Mouse (Mus musculus): ENCODE results near the gene Mtf1.

The Mtf1 gene

DNA sequence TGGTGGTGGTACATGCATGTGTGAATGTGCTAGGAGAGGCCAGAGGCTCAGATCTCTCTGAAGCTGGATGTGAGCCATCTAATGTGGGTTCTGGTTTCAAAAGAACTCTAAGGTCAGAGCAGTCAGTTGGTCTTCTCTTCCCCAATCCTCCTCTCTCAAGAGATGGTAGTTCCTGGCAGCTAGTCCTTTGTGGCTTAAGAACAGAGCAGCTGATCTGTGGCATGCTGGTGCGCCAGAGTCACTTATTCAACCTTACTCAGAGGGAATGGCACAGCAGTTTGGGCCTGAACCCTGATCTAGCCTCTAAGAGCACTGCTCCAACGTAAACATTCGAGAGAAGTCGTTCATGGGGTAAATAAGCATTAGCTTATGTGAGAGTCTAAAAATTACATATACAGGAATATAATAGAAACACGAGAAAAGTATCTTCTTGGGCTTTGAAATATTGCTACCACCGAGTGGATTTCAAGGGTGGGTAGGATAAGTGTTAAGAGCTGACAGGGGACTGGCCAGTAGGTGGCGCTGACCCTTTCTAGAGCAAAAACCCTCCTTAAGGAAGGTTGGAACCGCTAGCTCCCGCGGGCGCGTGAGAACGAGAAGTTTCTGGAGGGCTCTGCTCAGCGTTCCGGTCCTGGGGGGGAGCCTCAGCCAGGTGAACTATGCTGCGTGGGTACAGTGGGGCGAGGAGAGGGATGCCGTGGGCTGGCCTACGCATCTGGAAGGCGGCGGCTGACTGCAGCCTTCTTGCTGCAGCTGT is at the start of gene Mtf1:
TSS of gene Mtf1 (plus strand) at position 553 of the 757 bp plus-strand sequence.
- in situ Hi-C loops (cut with MboI; ENCODE audit: low pct_unique_long_range_greater_than_20kb in 1 of 2, low sequenced_read_pairs in 2 of 2, unreplicated experiment in 1 of 2), result loop anchor here in 1 of 2 experiments (5.0 kb wide), 1 partner anchor 56 kb away; no protein-coding TSS in a partner anchor

GRCm38 (mm10) chr4:124752281-124753199 is 49.4 kb upstream of the Mtf1 start:
- in situ Hi-C loops (cut with MboI; ENCODE audit: low pct_unique_long_range_greater_than_20kb in 1 of 2, low sequenced_read_pairs in 2 of 2, unreplicated experiment in 1 of 2), result no loop called here

GRCm38 (mm10) chr4:124755526-124755925 is 46.4 kb upstream of the Mtf1 start:
- in situ Hi-C loops (cut with MboI; ENCODE audit: low pct_unique_long_range_greater_than_20kb in 1 of 2, low sequenced_read_pairs in 2 of 2, unreplicated experiment in 1 of 2), result no loop called here

DNA sequence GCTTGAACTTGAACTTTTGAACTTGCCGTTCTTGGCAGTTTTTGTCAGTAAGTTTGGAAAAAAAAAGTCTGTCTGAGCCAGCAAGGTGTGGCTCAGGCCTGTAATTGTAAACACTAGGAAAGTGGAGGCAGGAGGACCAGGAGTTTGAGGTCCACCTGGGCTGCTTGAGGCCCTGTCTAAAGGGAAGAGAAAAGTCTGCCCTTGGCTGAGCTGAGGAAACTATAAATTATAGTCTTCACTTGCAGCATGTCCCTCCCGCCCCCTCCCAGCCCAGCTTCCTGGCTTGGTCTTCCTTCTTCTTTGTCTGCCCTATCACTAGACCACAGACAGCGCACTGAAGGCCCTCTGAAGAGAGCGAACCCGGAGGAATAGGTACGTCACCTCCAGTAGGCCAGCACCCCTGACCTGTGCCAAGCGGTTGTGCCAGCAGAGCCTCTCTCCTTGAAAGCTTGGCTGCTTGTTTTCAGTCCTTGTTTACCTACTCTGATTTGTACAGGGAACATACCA is 42.5 kb upstream of the Mtf1 start:
- in situ Hi-C loops (cut with MboI; ENCODE audit: low pct_unique_long_range_greater_than_20kb in 1 of 2, low sequenced_read_pairs in 2 of 2, unreplicated experiment in 1 of 2), result no loop called here

DNA sequence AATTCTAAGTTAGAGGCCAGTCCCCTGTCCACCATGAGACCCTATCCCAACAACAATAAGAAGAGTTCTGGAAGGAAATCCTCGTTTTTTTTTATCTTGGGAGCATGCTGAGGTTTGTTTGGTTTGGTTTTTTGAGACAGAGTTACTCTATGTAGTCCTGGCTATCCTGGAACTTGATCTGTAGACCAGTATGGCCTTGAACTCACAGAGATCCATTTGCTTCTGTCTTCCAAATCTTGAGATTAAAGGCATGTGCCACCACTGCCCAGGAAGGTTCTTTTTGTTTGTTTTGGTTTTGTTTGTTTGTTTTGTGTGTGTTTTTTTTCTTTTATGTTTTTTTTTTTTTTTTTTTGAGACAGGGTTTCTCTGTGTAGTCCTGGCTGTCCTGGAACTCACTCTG is 40.7 kb upstream of the Mtf1 start:
- in situ Hi-C loops (cut with MboI; ENCODE audit: low pct_unique_long_range_greater_than_20kb in 1 of 2, low sequenced_read_pairs in 2 of 2, unreplicated experiment in 1 of 2), result no loop called here

DNA sequence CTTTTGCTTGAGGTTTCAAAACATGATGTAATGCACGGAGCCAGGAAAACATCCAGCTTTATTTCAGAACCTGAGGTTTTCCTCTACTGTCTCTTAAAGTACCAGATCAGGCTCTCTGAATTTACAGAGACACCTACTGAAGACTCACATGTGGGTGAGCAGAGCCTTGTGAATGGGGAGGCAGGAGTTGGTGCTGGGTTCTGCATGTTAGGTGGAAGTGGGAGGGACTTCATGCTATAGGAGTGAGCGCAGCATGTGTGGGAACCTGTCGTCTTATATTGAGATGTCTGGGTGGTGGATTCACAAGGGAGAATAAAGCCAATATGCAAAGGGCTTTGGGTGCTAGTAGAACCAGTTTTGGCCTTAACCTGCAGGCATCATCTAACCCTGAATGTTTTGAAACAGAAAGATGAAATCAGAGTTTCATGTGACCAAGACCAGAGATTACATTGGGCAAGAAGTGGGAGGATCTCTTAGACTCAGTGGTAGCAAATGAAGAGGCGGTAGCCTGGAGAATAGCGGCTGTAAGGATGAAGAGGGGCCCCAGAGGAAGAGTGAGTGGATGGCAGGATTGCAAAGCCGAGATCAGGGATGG is 38.9 kb upstream of the Mtf1 start:
- in situ Hi-C loops (cut with MboI; ENCODE audit: low pct_unique_long_range_greater_than_20kb in 1 of 2, low sequenced_read_pairs in 2 of 2, unreplicated experiment in 1 of 2), result no loop called here

DNA sequence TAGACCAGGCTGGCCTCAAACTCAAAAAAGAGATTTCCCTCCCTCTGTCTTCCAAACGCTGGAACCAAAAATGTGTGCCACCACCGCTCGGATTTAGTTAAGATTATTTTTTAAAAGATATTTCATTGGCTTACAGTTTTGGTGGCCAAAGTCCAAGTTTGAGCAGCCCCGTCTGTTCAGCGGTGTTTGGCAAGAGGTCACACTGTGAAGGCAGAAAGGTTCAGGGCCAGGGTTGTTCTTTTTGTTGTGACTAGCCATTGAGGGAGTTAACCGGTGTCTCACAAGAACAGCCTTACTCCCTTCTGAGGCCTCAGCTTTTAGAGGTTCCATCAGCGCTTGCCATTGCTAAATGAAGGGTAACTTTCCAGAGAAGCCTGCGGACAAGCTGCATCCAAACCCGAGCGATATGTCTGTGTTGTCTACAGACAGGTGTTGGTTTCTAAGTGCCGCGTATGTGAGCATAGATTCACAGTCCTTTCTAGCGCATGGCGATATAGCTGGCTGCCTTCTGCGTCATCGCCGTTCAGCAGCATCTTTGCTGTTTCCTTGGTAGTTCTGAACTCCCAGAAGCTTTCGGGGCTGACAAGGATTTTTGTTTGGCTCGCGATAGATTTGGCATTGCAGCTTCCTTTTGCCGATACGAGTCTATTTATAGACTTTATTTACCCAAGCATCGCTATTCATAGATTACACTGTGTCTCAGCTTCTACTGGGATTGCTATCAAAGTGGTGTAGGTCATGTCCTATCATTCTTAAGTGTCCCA is 35.9 kb upstream of the Mtf1 start:
- in situ Hi-C loops (cut with MboI; ENCODE audit: low pct_unique_long_range_greater_than_20kb in 1 of 2, low sequenced_read_pairs in 2 of 2, unreplicated experiment in 1 of 2), result no loop called here

DNA sequence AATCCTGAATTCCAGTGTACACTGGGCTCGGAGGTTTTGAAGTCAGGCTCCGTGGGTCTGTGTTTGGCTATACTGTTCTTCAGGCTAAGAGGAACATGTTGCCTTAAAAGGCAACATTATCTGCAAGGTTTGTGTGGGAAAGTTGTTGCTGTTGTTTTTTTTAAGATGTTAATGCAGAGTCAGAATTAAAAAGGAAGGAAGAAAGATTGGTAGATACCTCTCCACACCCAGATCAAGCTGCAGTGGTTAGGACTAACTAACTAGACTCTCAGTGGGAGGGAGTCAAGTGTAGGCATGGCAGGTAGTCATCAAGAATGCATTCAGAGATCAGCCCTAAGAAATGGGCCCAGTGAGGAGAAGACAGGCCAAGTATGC is 35.4 kb upstream of the Mtf1 start:
- in situ Hi-C loops (cut with MboI; ENCODE audit: low pct_unique_long_range_greater_than_20kb in 1 of 2, low sequenced_read_pairs in 2 of 2, unreplicated experiment in 1 of 2), result no loop called here

DNA sequence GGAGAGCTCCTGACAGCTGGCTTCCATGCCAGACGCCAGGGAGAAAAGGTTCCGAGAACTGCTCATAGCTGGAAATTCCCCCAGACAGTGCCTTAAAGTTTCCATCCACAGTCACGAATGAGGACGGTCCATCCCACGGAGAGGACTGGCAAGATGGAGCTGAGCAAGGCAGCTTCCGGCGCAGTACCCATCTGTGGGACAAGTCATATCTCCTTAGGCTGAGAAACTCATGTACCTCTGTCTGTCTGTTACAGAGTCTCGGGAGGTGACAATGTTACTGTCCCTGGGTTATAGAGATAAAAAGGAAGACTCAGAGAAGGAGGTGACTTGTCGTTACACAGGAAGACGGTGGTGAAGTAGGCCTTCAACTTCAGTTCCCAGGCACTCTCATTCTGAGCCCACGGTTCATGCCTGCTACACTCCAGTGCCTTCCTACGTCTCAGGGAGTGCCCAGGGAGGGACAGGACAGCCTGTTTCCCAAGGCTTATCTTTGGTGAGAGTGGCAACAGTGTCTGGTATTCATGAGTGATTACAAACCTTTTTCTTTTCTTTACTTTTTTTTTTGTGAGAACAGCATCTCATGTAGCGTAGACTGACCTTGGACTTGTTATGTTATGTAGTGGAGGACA is 32.8 kb upstream of the Mtf1 start:
- in situ Hi-C loops (cut with MboI; ENCODE audit: low pct_unique_long_range_greater_than_20kb in 1 of 2, low sequenced_read_pairs in 2 of 2, unreplicated experiment in 1 of 2), result no loop called here

DNA sequence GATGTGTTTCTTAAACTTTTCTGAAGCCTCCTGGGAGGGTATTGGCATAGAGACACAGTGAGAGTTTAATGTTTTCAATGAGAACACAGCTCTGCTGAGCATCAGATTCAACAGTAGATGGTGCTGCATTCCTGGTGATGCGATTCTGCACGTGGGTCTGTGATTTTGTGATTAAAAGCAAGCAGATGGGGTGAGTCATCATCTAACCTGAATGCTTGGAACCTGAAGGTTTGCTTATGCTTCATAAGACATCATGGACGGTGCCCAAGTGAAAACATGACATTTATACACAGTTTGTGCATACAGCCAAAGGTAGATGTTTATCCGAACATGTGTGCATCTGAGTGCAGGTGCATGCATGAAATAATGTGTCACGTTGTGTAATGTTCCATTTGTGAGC is 31.3 kb upstream of the Mtf1 start:
- in situ Hi-C loops (cut with MboI; ENCODE audit: low pct_unique_long_range_greater_than_20kb in 1 of 2, low sequenced_read_pairs in 2 of 2, unreplicated experiment in 1 of 2), result no loop called here

DNA sequence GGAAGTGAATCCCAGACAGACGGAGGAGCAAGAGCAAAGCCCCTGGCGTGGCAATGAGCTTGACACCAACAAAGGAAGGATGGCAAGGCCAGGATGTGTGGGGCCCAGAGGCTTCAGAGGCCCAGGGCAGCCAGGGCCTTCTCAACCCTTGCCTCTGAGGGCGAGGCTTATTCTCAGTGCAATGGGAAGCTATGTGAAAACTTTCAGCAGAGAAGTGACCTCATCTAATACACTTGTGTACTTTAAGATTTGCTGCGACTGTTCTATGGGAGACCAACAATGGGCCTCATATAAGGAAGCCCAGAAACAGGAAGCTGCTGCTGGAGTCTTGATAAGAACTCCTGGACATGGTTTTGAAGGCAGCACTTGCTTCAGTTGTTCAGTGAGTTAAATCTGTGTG is 29.8 kb upstream of the Mtf1 start:
- in situ Hi-C loops (cut with MboI; ENCODE audit: low pct_unique_long_range_greater_than_20kb in 1 of 2, low sequenced_read_pairs in 2 of 2, unreplicated experiment in 1 of 2), result no loop called here

- in situ Hi-C loops (cut with MboI; ENCODE audit: low pct_unique_long_range_greater_than_20kb in 1 of 2, low sequenced_read_pairs in 2 of 2, unreplicated experiment in 1 of 2), result no loop called here
Observed at GRCm38 (mm10) chr4:124773449-124773848, 28.5 kb upstream of the Mtf1 start.

GRCm38 (mm10) chr4:124773995-124774394 is 27.9 kb upstream of the Mtf1 start:
- in situ Hi-C loops (cut with MboI; ENCODE audit: low pct_unique_long_range_greater_than_20kb in 1 of 2, low sequenced_read_pairs in 2 of 2, unreplicated experiment in 1 of 2), result no loop called here

DNA sequence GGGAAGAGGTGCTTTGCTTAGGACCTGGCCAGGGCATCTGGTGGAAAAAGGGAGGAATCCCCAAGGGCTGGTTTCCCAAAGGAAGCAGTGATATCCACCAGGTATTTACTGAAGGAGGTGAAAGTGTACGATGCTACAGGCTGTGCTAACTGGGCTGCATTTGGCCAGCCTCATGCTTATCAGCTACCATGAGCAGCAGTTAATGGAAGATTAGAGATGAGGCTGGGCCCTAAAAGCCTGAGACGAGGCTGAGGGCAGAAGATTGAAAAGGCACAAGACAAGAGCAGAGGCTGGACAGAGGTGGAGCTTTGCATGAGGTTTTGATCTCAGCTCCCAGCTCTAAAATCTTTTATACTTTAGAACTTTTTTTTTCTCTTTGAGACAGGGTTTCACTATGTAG is 27.5 kb upstream of the Mtf1 start:
- in situ Hi-C loops (cut with MboI; ENCODE audit: low pct_unique_long_range_greater_than_20kb in 1 of 2, low sequenced_read_pairs in 2 of 2, unreplicated experiment in 1 of 2), result no loop called here

- in situ Hi-C loops (cut with MboI; ENCODE audit: low pct_unique_long_range_greater_than_20kb in 1 of 2, low sequenced_read_pairs in 2 of 2, unreplicated experiment in 1 of 2), result no loop called here
Observed at GRCm38 (mm10) chr4:124781361-124781760, 20.5 kb upstream of the Mtf1 start.

GRCm38 (mm10) chr4:124782395-124782794 is 19.5 kb upstream of the Mtf1 start:
- in situ Hi-C loops (cut with MboI; ENCODE audit: low pct_unique_long_range_greater_than_20kb in 1 of 2, low sequenced_read_pairs in 2 of 2, unreplicated experiment in 1 of 2), result no loop called here

DNA sequence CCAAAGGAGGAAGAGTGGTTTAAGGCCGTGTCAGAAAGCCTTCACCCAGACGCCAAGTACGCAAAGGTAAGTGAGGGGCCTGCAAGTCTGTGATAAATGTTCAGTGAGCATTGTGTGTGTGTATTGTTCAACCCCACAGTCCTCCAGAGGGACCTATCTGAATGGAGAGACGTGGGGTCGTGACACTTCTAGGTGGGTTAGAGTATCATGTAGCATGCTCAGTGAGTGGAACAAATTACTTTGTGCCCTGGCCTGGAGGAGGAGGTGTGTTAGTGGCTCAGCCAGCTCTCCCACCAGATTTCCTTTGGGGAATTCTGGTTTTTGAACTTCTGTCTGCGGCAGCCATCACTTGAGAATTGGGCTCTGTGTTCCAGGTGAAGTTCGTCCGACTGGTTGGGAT is 18.0 kb upstream of the Mtf1 start:
- in situ Hi-C loops (cut with MboI; ENCODE audit: low pct_unique_long_range_greater_than_20kb in 1 of 2, low sequenced_read_pairs in 2 of 2, unreplicated experiment in 1 of 2), result no loop called here

- in situ Hi-C loops (cut with MboI; ENCODE audit: low pct_unique_long_range_greater_than_20kb in 1 of 2, low sequenced_read_pairs in 2 of 2, unreplicated experiment in 1 of 2), result no loop called here
Observed at GRCm38 (mm10) chr4:124790013-124790412, 11.9 kb upstream of the Mtf1 start.

Measured in mouse embryonic stem cell (cell line).